Mouse (Mus musculus): ENCODE measurements around the gene Prss53. TPM values are rescaled to one million over a fixed set of nuclear protein-coding genes. Genes with fewer than 3 reads are reported as not detected.

The Prss53 gene
- polyA plus RNA-seq, 1 experiment from 2014 or later = 0.46 TPM

DNA sequence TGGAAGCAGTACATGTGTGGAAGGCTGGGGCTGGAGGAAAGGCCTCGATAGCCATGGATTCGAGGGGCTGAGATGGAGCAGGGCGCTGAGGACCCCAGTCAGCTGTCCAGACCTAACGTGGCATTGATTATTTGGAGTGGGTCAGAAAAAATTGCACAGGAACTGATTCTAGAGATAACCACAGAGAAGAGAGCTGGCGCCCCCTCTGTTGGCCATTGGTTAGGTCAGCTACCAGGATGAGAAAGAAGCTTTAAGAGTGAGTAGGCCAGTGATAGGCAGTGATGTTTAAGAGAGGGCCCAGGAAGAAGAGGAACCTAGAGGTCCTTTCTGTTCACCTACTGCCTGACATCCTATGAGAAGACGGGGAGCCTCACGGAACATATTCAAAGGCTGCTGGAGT lies 28.5 kb upstream of the Prss53 start:
- peak; percentile 31 for DNase-seq (ENCODE audit: low spot score)
- no peaks in the 10 kb centered on the region for H3K9me3 ChIP-seq (ENCODE audit: control insufficient read depth, low read length)
- no peaks in the 10 kb centered on the region for H3K27me3 ChIP-seq (ENCODE audit: control insufficient read depth, insufficient read depth, low read length)
- 76% methylated on average over 7 of the region's 7 CpGs for WGBS
- H3K27ac ChIP-seq (ENCODE audit: low read depth, low read length) = no peak overlapping the region
- peaks cover 3% of the 10 kb centered on the region; the same call in 1 of the 2 replicates for H3K36me3 ChIP-seq (ENCODE audit: control insufficient read depth, insufficient read depth, low read length)
- no peak for ATAC-seq (ENCODE audit: insufficient read depth, low FRiP score, low TSS enrichment)
- no peak overlapping the region for H3K4me3 ChIP-seq (ENCODE audit: low read depth, low read length)
- H3K4me2 ChIP-seq (ENCODE audit: low read depth) = no peak overlapping the region
- no peaks in the 10 kb centered on the region for H3K4me1 ChIP-seq (ENCODE audit: control insufficient read depth, insufficient read depth, low read length)
- no peak overlapping the region for H3K9ac ChIP-seq (ENCODE audit: low read length)

DNA sequence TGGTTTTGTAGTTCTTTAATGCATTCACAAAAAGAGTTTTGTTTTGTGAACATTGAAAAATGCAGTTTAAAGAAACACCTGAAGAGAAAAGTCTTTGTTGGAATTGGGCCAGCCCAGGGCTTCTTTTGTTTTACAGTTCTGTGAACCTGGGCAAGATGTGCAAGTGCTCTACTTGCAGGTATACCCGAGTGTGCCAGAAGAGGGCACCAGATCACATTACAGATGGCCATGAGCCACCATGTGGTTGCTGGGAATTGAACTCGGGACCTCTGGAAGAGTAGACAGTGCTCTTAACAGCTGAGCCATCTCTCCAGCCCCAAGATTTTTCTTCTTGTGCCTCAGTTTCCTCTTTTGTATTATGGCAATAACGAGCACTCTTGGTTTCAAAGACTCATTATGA lies 27.4 kb upstream of the Prss53 start:
- 56% methylated on average over 3 of the region's 3 CpGs for WGBS
- 0 out of 2 replicates have a peak, but pooled peaks cover under 1% of the 10 kb centered on the region for H3K4me1 ChIP-seq (ENCODE audit: control insufficient read depth, insufficient read depth, low read length)
- no peak overlapping the region for H3K4me2 ChIP-seq (ENCODE audit: low read depth)
- no peaks in the 10 kb centered on the region for H3K27me3 ChIP-seq (ENCODE audit: control insufficient read depth, insufficient read depth, low read length)
- DNase-seq (ENCODE audit: low spot score) (peak; percentile 50), ATAC-seq (ENCODE audit: insufficient read depth, low FRiP score, low TSS enrichment) (no peak)
- peaks cover 3% of the 10 kb centered on the region; the same call in 1 of the 2 replicates for H3K36me3 ChIP-seq (ENCODE audit: control insufficient read depth, insufficient read depth, low read length)
- H3K9me3 ChIP-seq (ENCODE audit: control insufficient read depth, low read length) = no peaks in the 10 kb centered on the region
- no peak overlapping the region for H3K27ac ChIP-seq (ENCODE audit: low read depth, low read length)
- H3K9ac ChIP-seq (ENCODE audit: low read length) = no peak overlapping the region
- H3K4me3 ChIP-seq (ENCODE audit: low read depth, low read length) = no peak overlapping the region

DNA sequence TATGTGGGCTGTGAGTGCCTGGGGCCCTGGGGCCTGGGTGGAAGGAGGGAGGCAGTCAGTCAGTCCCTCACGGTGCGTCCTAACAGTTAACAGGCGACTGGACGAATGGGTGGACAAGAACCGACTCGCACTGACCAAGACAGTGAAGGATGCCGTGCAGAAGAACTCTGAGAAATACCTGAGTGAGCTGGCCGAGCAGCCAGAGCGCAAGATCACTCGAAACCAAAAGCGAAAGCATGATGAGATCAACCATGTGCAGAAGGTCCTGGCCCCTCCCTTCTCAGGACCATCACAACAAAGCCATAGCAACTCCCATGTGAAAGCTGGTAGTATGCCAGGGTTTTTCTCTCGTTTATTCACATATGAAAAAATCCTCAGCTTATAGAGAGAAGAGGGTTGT lies 24.5 kb upstream of the Prss53 start:
- Histone ChIP-seq H3K27ac (ENCODE audit: low read depth, low read length) (no peak overlapping the region), H3K4me3 (ENCODE audit: low read depth, low read length) (no peak overlapping the region), H3K4me2 (ENCODE audit: low read depth) (no peak overlapping the region), H3K4me1 (ENCODE audit: control insufficient read depth, insufficient read depth, low read length) (0 out of 2 replicates have a peak, but pooled peaks cover 6% of the 10 kb centered on the region), H3K27me3 (ENCODE audit: control insufficient read depth, insufficient read depth, low read length) (no peaks in the 10 kb centered on the region), H3K9ac (ENCODE audit: low read length) (no peak overlapping the region), H3K9me3 (ENCODE audit: control insufficient read depth, low read length) (no peaks in the 10 kb centered on the region), H3K36me3 (ENCODE audit: control insufficient read depth, insufficient read depth, low read length) (peaks cover 3% of the 10 kb centered on the region; the same call in 1 of the 2 replicates)
- DNase-seq (ENCODE audit: low spot score) (no peak), ATAC-seq (ENCODE audit: insufficient read depth, low FRiP score, low TSS enrichment) (no peak)
- WGBS = 93% methylated on average over 12 of the region's 12 CpGs

DNA sequence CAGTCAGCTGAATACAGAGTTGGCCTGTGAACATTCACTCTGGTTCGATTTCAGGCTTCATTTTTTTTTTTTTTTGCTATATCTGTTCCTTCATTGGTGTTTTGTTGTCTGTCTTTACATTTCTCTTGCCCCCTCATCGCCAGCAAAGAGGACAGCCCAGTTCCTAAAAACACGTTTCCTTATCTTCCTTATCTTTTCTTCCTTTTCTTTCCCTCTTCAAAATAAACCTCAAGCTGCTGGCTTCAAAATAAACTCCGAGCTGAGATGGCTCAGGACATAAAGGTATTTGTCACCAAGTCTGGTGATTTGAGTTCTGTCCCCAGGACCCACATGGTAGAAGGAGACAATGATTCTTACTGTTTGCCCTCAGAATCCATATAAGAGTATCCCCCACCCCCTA lies 22.2 kb upstream of the Prss53 start:
- H3K36me3 ChIP-seq (ENCODE audit: control insufficient read depth, insufficient read depth, low read length) = peaks cover 10% of the 10 kb centered on the region
- WGBS = 24% methylated on average over 4 of the region's 4 CpGs

DNA sequence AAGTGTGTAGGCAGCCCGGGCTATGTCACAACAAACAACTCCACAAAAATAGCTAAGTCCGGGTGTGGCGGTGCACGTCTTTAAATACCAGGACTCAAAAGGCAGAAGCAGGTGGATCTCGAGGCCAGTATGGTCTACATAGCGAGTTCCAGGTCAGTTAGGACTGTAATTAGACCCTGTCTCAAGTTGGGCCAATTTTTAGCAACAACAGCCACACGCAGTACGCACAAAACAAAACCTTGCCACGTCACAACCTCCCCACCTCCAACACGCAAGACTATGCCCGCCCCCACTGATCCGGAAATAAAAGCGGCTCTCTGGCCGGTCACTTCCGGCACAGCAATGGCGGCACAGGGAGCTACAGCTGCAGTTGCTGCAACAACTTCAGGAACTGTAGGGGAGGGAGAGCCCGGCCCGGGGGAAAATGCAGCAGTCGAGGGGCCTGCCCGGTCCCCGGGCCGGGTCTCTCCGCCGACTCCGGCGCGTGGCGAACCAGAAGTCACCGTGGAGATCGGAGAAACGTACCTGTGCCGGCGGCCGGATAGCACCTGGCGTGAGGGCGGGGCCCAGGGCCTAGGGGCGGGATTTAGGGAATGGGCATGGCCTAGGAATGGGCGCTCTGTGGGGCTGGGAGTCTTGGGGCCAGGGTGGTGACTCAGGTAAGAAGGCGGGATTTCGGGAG lies 21.6 kb upstream of the Prss53 start, which contains the start of gene Kat8:
Gene Kat8, plus strand, starts transcription at position 327 of the 682 bp plus-strand sequence.
- H3K9me3 ChIP-seq (ENCODE audit: control insufficient read depth, low read length) = no peaks in the 10 kb centered on the region
- DNase-seq (ENCODE audit: low spot score) (peak; percentile 90), ATAC-seq (ENCODE audit: insufficient read depth, low FRiP score, low TSS enrichment) (peak; percentile 88)
- WGBS = 2% methylated on average over 40 of the region's 40 CpGs
- peak within 1 kb of the TSS; percentile 65 for H3K9ac ChIP-seq (ENCODE audit: low read length)
- H3K27ac ChIP-seq (ENCODE audit: low read depth, low read length) = no peak within 1 kb of the TSS
- H3K4me1 ChIP-seq (ENCODE audit: control insufficient read depth, insufficient read depth, low read length) = 0 out of 2 replicates have a peak, but pooled peaks cover 6% of the 10 kb centered on the region
- H3K4me2 ChIP-seq (ENCODE audit: low read depth) = peak within 1 kb of the TSS; percentile 70
- peaks cover 13% of the 10 kb centered on the region for H3K36me3 ChIP-seq (ENCODE audit: control insufficient read depth, insufficient read depth, low read length)
- peak within 1 kb of the TSS; percentile 88 for H3K4me3 ChIP-seq (ENCODE audit: low read depth, low read length)
- no peaks in the 10 kb centered on the region for H3K27me3 ChIP-seq (ENCODE audit: control insufficient read depth, insufficient read depth, low read length)

More for the DNA sequence above, 22.2 kb upstream of the Prss53 start:
- DNase-seq (ENCODE audit: low spot score) (no peak), ATAC-seq (ENCODE audit: insufficient read depth, low FRiP score, low TSS enrichment) (no peak)
- Histone ChIP-seq H3K4me1 (ENCODE audit: control insufficient read depth, insufficient read depth, low read length) (0 out of 2 replicates have a peak, but pooled peaks cover 6% of the 10 kb centered on the region), H3K4me2 (ENCODE audit: low read depth) (peak overlapping the region; percentile 70), H3K27ac (ENCODE audit: low read depth, low read length) (no peak overlapping the region), H3K27me3 (ENCODE audit: control insufficient read depth, insufficient read depth, low read length) (no peaks in the 10 kb centered on the region), H3K4me3 (ENCODE audit: low read depth, low read length) (peak overlapping the region; percentile 88), H3K9me3 (ENCODE audit: control insufficient read depth, low read length) (no peaks in the 10 kb centered on the region), H3K9ac (ENCODE audit: low read length) (peak overlapping the region; percentile 65)

DNA sequence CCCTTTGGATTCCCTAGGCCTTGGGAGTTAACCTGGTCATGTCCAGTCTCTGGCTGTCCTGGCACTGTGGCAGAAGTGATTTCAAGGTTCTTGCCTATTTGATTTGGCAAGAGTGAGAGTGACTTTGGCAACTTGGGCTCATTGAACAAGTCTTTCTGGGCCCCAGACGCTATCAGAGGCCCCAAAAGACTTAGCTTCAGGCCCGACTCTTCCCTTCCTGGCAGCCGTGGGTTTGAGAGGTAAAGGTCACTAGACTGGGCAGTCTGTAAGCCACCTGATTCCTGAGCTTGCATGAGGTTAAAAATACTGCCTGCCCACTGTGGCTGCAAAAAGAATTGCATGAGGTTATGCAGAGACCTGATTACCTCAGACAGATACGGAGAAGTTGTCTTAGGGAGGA lies 17.9 kb upstream of the Prss53 start:
- H3K4me1 ChIP-seq (ENCODE audit: control insufficient read depth, insufficient read depth, low read length) = 0 out of 2 replicates have a peak, but pooled peaks cover 12% of the 10 kb centered on the region
- 95% methylated on average over 4 of the region's 4 CpGs for WGBS
- H3K27ac ChIP-seq (ENCODE audit: low read depth, low read length) = no peak overlapping the region
- H3K36me3 ChIP-seq (ENCODE audit: control insufficient read depth, insufficient read depth, low read length) = peaks cover 10% of the 10 kb centered on the region
- H3K27me3 ChIP-seq (ENCODE audit: control insufficient read depth, insufficient read depth, low read length) = no peaks in the 10 kb centered on the region
- DNase-seq (ENCODE audit: low spot score) (no peak), ATAC-seq (ENCODE audit: insufficient read depth, low FRiP score, low TSS enrichment) (no peak)
- no peak overlapping the region for H3K9ac ChIP-seq (ENCODE audit: low read length)
- H3K9me3 ChIP-seq (ENCODE audit: control insufficient read depth, low read length) = no peaks in the 10 kb centered on the region
- no peak overlapping the region for H3K4me3 ChIP-seq (ENCODE audit: low read depth, low read length)
- H3K4me2 ChIP-seq (ENCODE audit: low read depth) = no peak overlapping the region

DNA sequence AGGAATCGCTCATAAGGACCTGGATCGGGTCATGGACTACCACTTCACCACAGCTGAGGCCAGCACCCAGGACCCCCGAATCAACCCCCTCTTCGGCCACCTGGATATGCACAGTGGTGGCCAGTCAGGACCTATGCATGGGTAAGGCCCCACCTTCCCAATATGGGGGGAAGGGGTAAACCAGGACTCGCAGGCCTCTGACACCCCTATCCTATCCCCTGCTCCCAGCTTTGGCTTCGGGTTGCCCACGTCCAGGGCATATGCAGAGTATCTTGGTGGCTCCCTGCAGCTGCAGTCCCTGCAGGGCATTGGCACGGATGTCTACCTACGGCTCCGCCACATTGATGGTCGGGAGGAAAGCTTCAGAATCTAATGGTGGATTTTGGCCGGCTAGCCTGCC lies 17.2 kb upstream of the Prss53 start:
- Histone ChIP-seq H3K36me3 (ENCODE audit: control insufficient read depth, insufficient read depth, low read length) (peaks cover 10% of the 10 kb centered on the region), H3K9ac (ENCODE audit: low read length) (no peak overlapping the region; the same call in 1 of the 2 replicates), H3K9me3 (ENCODE audit: control insufficient read depth, low read length) (no peaks in the 10 kb centered on the region), H3K27me3 (ENCODE audit: control insufficient read depth, insufficient read depth, low read length) (no peaks in the 10 kb centered on the region), H3K4me3 (ENCODE audit: low read depth, low read length) (no peak overlapping the region), H3K4me1 (ENCODE audit: control insufficient read depth, insufficient read depth, low read length) (0 out of 2 replicates have a peak, but pooled peaks cover 8% of the 10 kb centered on the region), H3K27ac (ENCODE audit: low read depth, low read length) (no peak overlapping the region), H3K4me2 (ENCODE audit: low read depth) (no peak overlapping the region)
- WGBS = 95% methylated on average over 12 of the region's 12 CpGs
- DNase-seq (ENCODE audit: low spot score) (no peak), ATAC-seq (ENCODE audit: insufficient read depth, low FRiP score, low TSS enrichment) (no peak)

DNA sequence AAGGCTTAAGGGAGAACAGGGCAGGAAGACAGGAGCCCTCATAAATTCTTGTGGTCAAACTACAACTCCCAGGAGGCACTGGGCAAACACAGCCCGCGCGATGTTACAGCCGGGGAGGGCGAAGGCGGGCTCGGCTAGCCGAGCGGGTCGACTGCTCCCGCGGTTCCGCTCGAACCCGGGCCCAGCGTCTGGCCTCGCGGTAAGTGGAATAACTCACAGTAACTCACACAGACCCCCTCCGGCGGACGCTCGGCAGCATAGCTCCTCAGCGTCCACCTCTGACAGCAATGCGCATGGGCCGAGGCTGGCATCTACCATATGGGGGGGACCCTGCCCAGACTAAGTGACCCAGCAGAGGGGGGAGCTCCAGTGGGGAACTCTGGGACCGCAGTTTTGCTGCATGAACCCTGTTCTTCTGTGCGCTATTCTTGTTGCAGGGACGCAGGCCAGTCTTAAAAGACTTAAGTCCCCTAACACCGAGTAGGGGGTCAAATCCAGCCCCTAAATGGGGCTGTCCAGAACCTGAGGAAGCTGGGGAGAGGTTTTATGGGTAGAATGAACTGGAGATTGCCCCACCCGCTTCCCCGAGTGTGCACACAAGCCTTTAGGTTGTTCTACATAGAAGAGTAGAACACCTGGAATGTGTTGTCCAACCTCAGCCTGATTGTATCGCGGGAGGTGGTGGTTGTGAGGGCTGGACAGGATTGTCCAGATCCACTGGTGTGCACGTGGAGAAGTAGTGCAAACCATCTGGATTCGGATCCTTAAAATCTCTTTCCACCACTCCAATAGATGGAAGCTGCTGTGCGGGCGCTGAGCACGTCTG lies 13.4 kb upstream of the Prss53 start, which contains the start of gene Bckdk:
Gene Bckdk, plus strand, starts transcription at position 112 of the 826 bp plus-strand sequence.
- H3K9ac ChIP-seq (ENCODE audit: low read length) = peak within 1 kb of the TSS; percentile 93
- peaks cover 10% of the 10 kb centered on the region for H3K36me3 ChIP-seq (ENCODE audit: control insufficient read depth, insufficient read depth, low read length)
- H3K9me3 ChIP-seq (ENCODE audit: control insufficient read depth, low read length) = no peaks in the 10 kb centered on the region
- H3K4me2 ChIP-seq (ENCODE audit: low read depth) = peak within 1 kb of the TSS; percentile 71
- peak; percentile 85 for DNase-seq (ENCODE audit: low spot score)
- WGBS = 8% methylated on average over 38 of the region's 38 CpGs
- no peaks in the 10 kb centered on the region for H3K27me3 ChIP-seq (ENCODE audit: control insufficient read depth, insufficient read depth, low read length)
- H3K4me3 ChIP-seq (ENCODE audit: low read depth, low read length) = peak within 1 kb of the TSS; percentile 74
- ATAC-seq (ENCODE audit: insufficient read depth, low FRiP score, low TSS enrichment) = peak; percentile 87
- H3K4me1 ChIP-seq (ENCODE audit: control insufficient read depth, insufficient read depth, low read length) = 0 out of 2 replicates have a peak, but pooled peaks cover 6% of the 10 kb centered on the region
- no peak within 1 kb of the TSS for H3K27ac ChIP-seq (ENCODE audit: low read depth, low read length)
